Mouse (Mus musculus) kidney, embryonic 14.5 days (tissue): ENCODE measurements at regions not wholly inside any gene's neighbourhood (a gene's known extent, or its start where the extent isn't known, plus 50 kb on each side); places are given as distances from the start of the nearest gene placed in this dataset.

ENCODE experiments used
- ATAC-seq: fragments of 200-750 bp; cut with Nextera tagmentation; 2 replicates; pipeline ENCODE4 v1.8.0; 2017; ENCODE audit warnings: moderate number of reproducible peaks, mild to moderate bottlenecking, moderate TSS enrichment, moderate library complexity; ENCODE audit not compliant: low FRiP score, low TSS enrichment
- H3K27ac ChIP-seq: fragments of 300-500 bp; sonication (generic); 2 replicates; pipeline ENCODE4 v1.5.1; 2014; ENCODE audit warnings: low read depth, mild to moderate bottlenecking, low read length, moderate library complexity, mixed read lengths
- H3K27me3 ChIP-seq: fragments of 300-500 bp; sonication (generic); 2 replicates; pipeline ENCODE4 v1.6.1; 2014; ENCODE audit warnings: mild to moderate bottlenecking, low read length; ENCODE audit not compliant: control insufficient read depth, insufficient read depth
- H3K36me3 ChIP-seq: fragments of 300-500 bp; sonication (generic); 2 replicates; pipeline ENCODE4 v1.6.1; 2014; ENCODE audit warnings: low read length, mixed read lengths; ENCODE audit not compliant: control insufficient read depth, insufficient read depth
- H3K4me1 ChIP-seq: fragments of 300-500 bp; sonication (generic); 2 replicates; pipeline ENCODE4 v1.6.1; 2014; ENCODE audit warnings: low read length, mixed read lengths; ENCODE audit not compliant: control insufficient read depth, insufficient read depth
- H3K4me2 ChIP-seq: fragments of 300-500 bp; sonication (generic); replicated peaks from 2 replicates; pipeline ENCODE4 v1.6.1; 2014; ENCODE audit warnings: low read depth, mild to moderate bottlenecking, low read length
- H3K4me3 ChIP-seq: fragments of 300-500 bp; sonication (generic); 2 replicates; pipeline ENCODE4 v1.5.1; 2014; ENCODE audit warnings: mild to moderate bottlenecking, low read length
- H3K9ac ChIP-seq: fragments of 300-500 bp; sonication (generic); 2 replicates; pipeline ENCODE4 v1.6.1; 2014; ENCODE audit warnings: low read depth, mild to moderate bottlenecking, low read length, moderate library complexity
- H3K9me3 ChIP-seq: fragments of 300-500 bp; sonication (generic); 2 replicates; pipeline ENCODE4 v1.6.1; 2016; ENCODE audit warnings: low read length; ENCODE audit not compliant: control insufficient read depth
- WGBS: fragments of 180-500 bp; shearing (Covaris S2); extraction: QIAGEN DNeasy Blood & Tissue Kit; methylation state at CpG from one replicate; pipeline ENCODE4 v1.1.7; 2014; 5-methylcytosine and 5-hydroxymethylcytosine counted together

DNA sequence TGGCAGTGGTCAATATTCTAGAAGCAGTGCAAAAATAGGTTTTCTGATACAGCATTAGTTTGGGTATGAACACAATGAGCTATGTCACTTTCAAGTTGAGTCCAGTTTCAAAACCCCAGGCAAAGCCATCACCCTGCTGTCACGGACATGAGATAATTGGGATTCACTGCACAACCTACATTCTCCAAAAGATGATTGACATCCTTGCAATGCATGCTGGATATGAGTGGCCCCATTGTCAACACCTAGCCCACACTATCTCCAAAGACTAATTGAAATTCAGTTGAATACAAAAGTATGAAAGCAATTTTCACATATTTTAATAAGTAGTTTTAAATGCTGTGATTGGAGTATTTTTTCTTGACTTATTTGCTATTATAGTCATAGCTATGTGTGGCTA, 783.7 kb upstream of the Tbl1xr1 start:
- no peaks in the 10 kb centered on the region for H3K36me3 ChIP-seq
- H3K27me3 ChIP-seq, result no peaks in the 10 kb centered on the region
- H3K4me3 ChIP-seq, result no peak overlapping the region
- H3K9ac ChIP-seq, result no peak overlapping the region
- no peak overlapping the region for H3K4me2 ChIP-seq
- no peak overlapping the region for H3K27ac ChIP-seq
- no peaks in the 10 kb centered on the region for H3K4me1 ChIP-seq
- ATAC-seq, result no peak
- H3K9me3 ChIP-seq, result no peaks in the 10 kb centered on the region
- WGBS, result 95% methylated on average over 1 of the region's 1 CpGs

DNA sequence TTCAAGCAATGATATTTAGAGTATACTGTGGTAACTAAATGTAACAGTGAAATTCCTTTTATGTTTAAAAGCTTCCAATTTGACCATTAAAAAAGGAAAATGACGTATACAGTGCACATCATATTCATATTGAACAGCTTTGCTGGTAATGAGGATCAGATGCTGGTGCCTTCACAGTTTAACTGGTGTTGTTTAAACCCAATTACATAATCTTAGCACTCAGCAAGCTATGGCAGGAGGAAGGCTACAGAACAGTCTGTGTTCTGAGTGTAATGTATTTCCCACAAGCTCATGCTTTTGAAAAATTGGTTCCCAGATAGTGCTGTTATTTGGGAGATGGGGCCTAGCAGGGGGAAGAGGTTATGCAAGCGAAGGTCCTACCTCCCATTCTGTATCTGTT, 783.1 kb upstream of the Tbl1xr1 start:
- 73% methylated on average over 2 of the region's 2 CpGs for WGBS
- no peak for ATAC-seq
- Histone ChIP-seq H3K27ac (no peak overlapping the region), H3K4me3 (no peak overlapping the region), H3K9me3 (no peaks in the 10 kb centered on the region), H3K4me1 (no peaks in the 10 kb centered on the region), H3K4me2 (no peak overlapping the region), H3K9ac (no peak overlapping the region), H3K27me3 (no peaks in the 10 kb centered on the region), H3K36me3 (no peaks in the 10 kb centered on the region)

GRCm38 (mm10) chr3:21294776-21295175, 781.7 kb upstream of the Tbl1xr1 start:
- no peak overlapping the region for H3K9ac ChIP-seq
- H3K9me3 ChIP-seq, result no peaks in the 10 kb centered on the region
- no peak overlapping the region for H3K4me2 ChIP-seq
- H3K27ac ChIP-seq, result no peak overlapping the region
- no peak overlapping the region for H3K4me3 ChIP-seq
- no peak for ATAC-seq
- WGBS, result 88% methylated on average over 3 of the region's 3 CpGs
- H3K27me3 ChIP-seq, result no peaks in the 10 kb centered on the region
- no peaks in the 10 kb centered on the region for H3K4me1 ChIP-seq
- no peaks in the 10 kb centered on the region for H3K36me3 ChIP-seq

GRCm38 (mm10) chr3:21296581-21297110, 779.8 kb upstream of the Tbl1xr1 start:
- no peaks in the 10 kb centered on the region for H3K4me1 ChIP-seq
- no peaks in the 10 kb centered on the region for H3K27me3 ChIP-seq
- no peaks in the 10 kb centered on the region for H3K9me3 ChIP-seq
- no peak overlapping the region for H3K27ac ChIP-seq
- no peak overlapping the region for H3K4me3 ChIP-seq
- no peak for ATAC-seq
- WGBS, result 37% methylated on average over 1 of the region's 1 CpGs
- no peak overlapping the region for H3K9ac ChIP-seq
- no peaks in the 10 kb centered on the region for H3K36me3 ChIP-seq
- H3K4me2 ChIP-seq, result no peak overlapping the region

GRCm38 (mm10) chr3:21325329-21325896, 751.0 kb upstream of the Tbl1xr1 start:
- no peak overlapping the region for H3K9ac ChIP-seq
- no peaks in the 10 kb centered on the region for H3K9me3 ChIP-seq
- H3K27me3 ChIP-seq, result no peaks in the 10 kb centered on the region
- no peaks in the 10 kb centered on the region for H3K4me1 ChIP-seq
- H3K4me3 ChIP-seq, result no peak overlapping the region
- no peak overlapping the region for H3K4me2 ChIP-seq
- WGBS, result 73% methylated on average over 4 of the region's 4 CpGs
- H3K27ac ChIP-seq, result no peak overlapping the region
- H3K36me3 ChIP-seq, result no peaks in the 10 kb centered on the region
- ATAC-seq, result no peak

DNA sequence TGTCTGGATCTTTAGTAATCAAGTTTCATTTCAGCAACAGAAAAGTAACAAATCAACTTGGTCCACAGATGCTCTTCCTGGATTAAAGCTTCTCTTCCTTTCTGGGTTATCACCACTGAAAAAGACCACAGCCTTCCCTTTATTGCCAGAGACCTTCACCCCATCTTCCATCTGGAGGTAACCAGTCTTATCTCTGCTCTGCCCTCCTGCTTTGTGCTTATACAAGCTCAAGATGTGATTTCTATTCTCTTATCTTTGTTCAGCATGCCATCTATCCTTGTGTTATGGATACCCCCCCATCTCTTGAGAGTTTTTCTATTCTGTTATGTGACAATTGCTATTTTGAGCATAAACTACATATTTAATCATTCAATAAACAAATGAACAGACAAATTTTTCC, 734.5 kb upstream of the Tbl1xr1 start:
- Histone ChIP-seq H3K4me3 (no peak overlapping the region), H3K36me3 (no peaks in the 10 kb centered on the region), H3K9me3 (no peaks in the 10 kb centered on the region), H3K27me3 (no peaks in the 10 kb centered on the region), H3K27ac (no peak overlapping the region), H3K4me2 (no peak overlapping the region), H3K9ac (no peak overlapping the region), H3K4me1 (no peaks in the 10 kb centered on the region)
- no peak for ATAC-seq

DNA sequence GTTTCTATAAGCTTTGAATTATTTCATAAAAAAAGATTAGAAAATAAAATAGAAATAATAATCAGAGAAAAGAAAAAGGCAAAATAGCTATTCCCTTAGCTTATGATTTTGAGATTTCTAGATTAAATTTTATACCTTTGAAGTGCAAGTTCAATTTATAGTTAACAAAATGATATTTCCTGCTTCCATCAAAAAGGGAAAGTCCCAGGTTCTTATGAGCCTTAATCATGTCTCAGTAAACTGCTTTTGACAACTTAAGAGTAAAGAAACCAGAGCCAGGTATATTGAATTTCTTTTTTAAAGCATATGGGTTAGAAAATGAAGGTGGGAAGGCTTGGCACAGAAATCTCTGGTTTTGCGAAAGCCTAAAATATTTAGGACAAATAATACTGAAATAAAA, 733.4 kb upstream of the Tbl1xr1 start:
- Histone ChIP-seq H3K27me3 (no peaks in the 10 kb centered on the region), H3K4me2 (no peak overlapping the region), H3K9ac (no peak overlapping the region), H3K27ac (no peak overlapping the region), H3K36me3 (no peaks in the 10 kb centered on the region), H3K9me3 (no peaks in the 10 kb centered on the region), H3K4me1 (no peaks in the 10 kb centered on the region), H3K4me3 (no peak overlapping the region)
- 94% methylated on average over 1 of the region's 1 CpGs for WGBS
- ATAC-seq, result no peak

- Histone ChIP-seq H3K4me1 (no peaks in the 10 kb centered on the region), H3K4me3 (no peak overlapping the region), H3K27ac (no peak overlapping the region), H3K9me3 (no peaks in the 10 kb centered on the region), H3K27me3 (no peaks in the 10 kb centered on the region), H3K4me2 (no peak overlapping the region), H3K36me3 (no peaks in the 10 kb centered on the region), H3K9ac (no peak overlapping the region)
- no peak for ATAC-seq
- 85% methylated on average over 3 of the region's 3 CpGs for WGBS
These were observed 727.0 kb upstream of the Tbl1xr1 start for GRCm38 (mm10) chr3:21349421-21349820.

DNA sequence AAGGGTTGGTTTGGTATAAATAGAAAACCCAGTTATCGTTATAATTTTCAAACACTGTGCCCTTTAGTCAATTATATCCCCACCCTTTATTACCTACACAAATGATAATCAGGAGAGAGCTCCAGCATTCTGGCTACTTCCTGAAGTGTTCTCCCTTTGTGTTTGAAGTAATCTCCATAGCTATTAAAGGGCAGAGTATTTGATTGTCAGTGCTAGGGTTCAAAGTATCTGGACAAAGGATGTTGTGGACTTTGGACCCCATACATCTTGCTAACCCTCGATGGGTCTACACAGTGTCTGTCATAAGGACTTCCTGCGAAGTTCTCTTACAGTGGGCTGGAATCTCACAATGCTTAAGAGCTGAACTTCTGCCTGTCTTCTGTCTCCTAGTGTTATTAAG, 720.3 kb upstream of the Tbl1xr1 start:
- Histone ChIP-seq H3K27ac (no peak overlapping the region), H3K9ac (no peak overlapping the region), H3K4me2 (no peak overlapping the region), H3K4me1 (no peaks in the 10 kb centered on the region), H3K4me3 (no peak overlapping the region), H3K36me3 (no peaks in the 10 kb centered on the region), H3K27me3 (no peaks in the 10 kb centered on the region), H3K9me3 (no peaks in the 10 kb centered on the region)
- 85% methylated on average over 3 of the region's 3 CpGs for WGBS
- ATAC-seq, result no peak
